Mouse (Mus musculus): ENCODE results near the gene Olfr365.

Olfr365 gene

DNA sequence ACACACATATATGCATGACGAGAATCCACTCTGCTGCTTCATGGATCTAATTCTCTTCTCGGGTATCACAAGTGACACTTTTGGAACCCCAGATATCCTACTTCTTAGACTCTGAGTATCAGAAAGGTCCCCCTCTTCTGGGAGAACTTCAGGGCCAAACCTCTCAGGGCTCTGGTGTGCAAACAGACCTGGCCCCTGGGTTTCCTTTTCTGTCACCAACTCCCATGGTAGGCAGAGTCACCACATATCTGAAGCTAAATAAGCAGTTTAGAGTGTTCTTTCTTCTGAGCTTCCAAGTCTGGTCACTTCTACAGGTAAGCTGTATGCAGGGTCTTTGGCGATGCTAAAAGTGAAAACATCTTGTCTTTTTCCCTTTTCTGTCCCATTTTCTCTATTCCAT lies at the start of gene Olfr365:
Olfr365 (plus strand) TSS at position 301 of the 400 bp plus-strand sequence.
- no peak for DNase-seq (ENCODE audit: low read depth, low spot score)

DNA sequence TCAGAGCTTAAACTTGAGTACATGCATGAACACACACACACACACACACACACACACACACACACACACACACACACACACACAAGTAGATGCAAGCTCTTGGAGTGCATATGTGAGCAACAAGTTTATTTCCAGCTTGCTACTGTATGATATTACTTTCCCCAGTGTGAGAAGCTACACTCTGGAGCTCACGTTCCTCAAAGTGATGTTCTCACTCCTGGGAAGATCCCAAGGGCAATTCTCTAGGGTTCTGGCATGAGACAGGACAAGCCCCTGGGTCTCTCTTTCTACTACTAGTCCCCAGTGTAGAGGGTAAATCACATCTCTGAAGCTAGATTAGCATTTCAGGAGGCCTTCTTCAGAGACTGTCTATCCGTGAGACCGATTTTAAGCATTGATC lies 49.0 kb upstream of the Olfr365 start, which contains the start of gene Olfr364-ps1:
Olfr364-ps1 (plus strand) TSS at position 301 of the 400 bp plus-strand sequence.
- no peak for DNase-seq (ENCODE audit: low read depth, low spot score)

DNA sequence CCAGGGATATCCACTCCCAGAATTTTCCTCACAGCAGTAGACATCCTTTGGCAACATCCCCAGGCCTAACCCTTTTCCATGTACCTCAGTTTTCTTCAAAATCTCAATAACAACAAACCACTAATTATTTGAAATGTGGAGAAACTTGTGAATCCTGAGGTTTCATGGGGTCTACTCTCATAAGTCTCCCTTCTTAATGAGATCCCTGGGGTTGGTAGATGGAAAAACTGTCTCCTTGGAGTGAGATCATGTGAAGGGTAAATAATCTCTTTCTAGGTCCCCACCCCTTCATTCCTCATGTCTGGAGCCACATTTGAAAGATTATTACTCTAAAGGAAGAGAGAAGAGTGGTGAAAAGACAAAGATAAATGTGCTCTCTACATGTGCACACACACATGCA lies 23.3 kb downstream of the Olfr365 start, which contains the start of gene Olfr366:
Olfr366 (plus strand) TSS at position 301 of the 400 bp plus-strand sequence.
- no peak for DNase-seq (ENCODE audit: low read depth, low spot score)

Measured in embryo, embryonic 11.5 days (tissue).